Mouse (Mus musculus): ENCODE results near the gene Vmn1r4. TPM values are rescaled to one million over a fixed set of nuclear protein-coding genes. Genes with fewer than 3 reads are reported as not detected.

The Vmn1r4 gene
- 1.4 and 1.7 TPM in 2 replicates for total RNA-seq (2017)

DNA sequence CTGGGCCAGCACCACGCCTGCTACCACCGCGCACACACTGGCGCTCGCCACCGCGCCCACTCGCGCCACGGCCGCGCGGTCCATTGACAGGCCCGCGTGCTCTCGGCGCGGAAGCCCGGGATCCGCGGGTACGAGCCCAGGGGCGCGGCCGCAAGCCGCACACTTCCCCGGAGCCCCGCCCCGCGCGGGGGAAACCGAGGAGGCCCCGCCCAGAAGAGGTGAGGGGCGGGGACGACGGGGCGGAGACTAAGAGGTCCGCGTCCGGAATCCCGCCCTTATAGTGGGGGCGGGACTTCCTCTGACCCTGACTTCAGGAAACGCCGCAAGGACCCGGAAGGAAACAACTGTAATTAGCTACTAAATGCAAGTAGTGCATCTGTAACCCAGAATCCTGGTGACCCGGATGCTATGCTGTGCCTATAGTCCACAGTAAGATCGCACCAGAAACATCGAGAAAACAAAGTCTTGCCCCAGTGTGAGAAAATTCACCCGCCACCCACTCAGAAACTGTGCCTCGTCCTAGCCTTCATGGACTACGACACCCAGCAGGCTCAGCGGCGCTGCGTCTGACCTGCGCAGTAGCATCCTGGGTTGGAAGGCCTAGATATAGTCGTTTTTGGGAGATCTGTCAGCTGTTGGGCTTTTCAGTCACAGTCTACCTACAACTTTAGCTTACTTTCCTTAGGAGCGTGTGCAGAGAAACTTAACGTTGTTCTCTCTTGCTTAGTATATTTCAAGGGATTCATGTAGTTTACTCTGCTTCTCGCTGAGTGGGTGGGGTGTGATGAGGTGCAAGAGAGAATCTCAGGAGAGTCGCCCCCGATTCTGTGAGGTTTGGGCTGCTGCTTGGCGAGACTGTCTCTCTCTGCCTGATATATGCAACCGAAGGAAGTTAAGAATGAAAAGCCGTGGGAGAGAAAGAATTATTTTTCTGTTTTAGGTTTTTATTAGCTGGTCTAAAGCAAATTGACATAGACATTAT lies at the start of gene Vmn1r4, which contains the start of gene Nt5c3:
Gene Vmn1r4, plus strand, starts transcription at position 290 of the 982 bp plus-strand sequence.
Gene Nt5c3, minus strand, starts transcription at position 207 of the 982 bp plus-strand sequence.
- ATAC-seq (replicated peaks; ENCODE audit: low read depth, poor library complexity, severe bottlenecking), result peak; percentile 86

- ATAC-seq (replicated peaks; ENCODE audit: low read depth, poor library complexity, severe bottlenecking), result peak; percentile 24
Measured at GRCm38 (mm10) chr6:56876870-56877269, 46.9 kb upstream of the Vmn1r4 start.

GRCm38 (mm10) chr6:56877985-56878384 lies 45.8 kb upstream of the Vmn1r4 start:
- ATAC-seq (replicated peaks; ENCODE audit: low read depth, poor library complexity, severe bottlenecking), result no peak

DNA sequence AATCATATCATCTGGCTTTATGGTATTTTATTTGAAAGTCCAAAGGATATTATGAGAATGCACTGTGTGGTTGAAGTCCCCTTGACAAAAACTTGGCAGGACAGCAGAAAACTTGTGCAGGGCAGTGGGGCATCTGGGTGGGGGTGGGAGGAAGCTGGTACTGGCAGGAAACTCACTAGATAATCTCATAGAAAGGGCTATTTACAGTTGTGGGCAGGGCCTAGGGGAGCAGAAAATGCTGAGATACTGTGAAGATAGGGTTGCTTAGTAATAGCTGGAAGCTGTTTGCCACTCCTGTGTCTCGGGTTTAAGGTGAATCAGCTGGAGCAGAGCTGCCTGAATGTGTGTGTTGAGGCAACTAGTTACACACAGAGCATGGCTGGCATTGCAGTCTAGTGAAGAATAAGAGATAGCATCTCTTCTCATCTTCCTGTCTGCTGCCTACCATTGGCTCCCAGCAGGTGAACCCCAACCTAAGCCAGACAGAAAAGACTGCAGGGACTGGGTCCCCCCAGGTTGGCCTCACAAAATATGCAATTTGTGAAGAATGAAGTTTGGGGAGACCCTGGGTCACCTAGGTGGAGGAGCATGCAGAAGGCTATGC lies 44.4 kb upstream of the Vmn1r4 start:
- ATAC-seq (replicated peaks; ENCODE audit: low read depth, poor library complexity, severe bottlenecking), result peak; percentile 79

DNA sequence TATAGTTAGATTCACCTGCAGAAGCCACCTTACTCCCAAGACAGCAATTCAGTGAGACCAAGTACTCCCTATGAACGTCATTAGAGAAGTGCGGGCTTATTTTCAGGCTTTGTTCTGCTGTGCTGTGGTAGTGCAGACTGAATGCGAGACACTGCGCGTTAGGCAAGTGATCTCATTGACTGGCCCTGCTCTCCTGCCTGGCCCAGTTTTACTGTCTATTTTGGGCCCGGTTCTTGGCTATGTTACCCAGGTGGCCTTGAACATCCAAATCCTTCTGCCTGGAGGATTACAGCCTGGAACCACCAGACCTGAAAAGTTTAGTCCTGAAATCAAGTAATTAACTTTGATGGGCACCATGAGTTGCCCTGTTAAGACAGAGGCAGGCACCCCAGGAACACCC lies 35.3 kb upstream of the Vmn1r4 start:
- ATAC-seq (replicated peaks; ENCODE audit: low read depth, poor library complexity, severe bottlenecking), result no peak

DNA sequence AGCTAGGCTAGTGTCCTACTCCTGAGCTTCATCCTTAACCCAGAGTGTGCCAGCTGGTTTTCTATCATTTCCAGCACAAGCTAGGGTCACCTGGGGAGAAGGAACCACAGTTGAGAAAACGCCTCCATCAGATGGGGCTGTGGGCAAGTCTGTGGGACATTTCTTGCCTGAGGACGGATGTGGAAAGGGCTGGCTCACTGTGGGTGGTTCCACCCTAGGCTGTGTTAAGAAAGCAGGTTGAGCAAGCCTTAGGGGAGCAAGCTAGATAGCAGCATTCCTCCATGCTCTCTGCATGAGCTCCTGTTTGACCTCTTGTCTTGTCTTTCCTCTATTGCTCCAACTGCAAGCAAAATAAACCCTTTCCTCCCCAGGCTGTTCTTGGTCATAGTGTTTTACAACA lies 33.1 kb upstream of the Vmn1r4 start:
- ATAC-seq (replicated peaks; ENCODE audit: low read depth, poor library complexity, severe bottlenecking), result no peak

- no peak for ATAC-seq (replicated peaks; ENCODE audit: low read depth, poor library complexity, severe bottlenecking)
Measured at GRCm38 (mm10) chr6:56899601-56900000, 24.2 kb upstream of the Vmn1r4 start.

DNA sequence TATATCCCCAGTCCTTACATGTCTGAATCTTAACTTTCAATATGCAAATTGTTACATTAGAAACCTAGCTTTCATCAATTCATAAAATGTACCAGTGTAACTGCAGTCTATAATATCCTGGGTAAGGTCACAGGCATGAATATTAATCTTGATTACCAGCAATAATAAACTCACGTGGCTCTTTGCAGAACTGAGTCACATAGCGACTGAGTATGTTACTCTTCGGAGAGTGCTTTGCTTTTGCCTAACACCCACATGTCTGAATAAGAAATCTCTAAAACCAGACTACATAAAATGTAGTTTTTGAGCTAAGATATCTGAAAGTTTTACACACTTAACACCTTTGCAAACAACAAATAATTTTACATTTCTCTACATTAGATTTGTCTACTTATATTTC lies 22.5 kb upstream of the Vmn1r4 start:
- no peak for ATAC-seq (replicated peaks; ENCODE audit: low read depth, poor library complexity, severe bottlenecking)

DNA sequence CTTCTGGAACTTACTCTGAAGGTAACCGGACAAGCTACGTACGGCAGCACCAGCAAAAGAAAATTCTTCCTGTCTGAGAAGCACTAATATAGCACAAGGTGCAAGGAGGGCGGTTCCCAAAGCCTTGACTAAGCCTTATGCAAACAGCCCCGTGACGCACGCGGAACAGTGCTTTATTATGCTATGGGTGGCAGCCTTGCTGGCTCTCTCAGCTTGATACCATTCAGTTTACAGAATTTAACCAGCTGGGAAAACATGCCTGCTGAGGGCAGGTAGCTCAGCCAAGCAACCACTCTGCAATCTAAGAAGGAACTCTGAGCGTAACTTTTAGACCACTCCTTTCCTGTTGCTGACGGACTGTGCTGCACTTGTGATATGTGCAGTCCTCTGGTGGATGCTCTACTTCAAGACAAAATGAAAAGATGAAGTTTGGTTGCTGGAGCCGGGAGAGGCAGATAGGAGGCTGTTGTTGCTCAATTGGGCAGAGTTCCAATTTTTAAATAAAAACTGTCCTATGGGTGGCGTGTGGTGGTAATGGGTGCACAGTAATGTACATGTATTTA lies 21.9 kb upstream of the Vmn1r4 start:
- ATAC-seq (replicated peaks; ENCODE audit: low read depth, poor library complexity, severe bottlenecking), result peak; percentile 56

- ATAC-seq (replicated peaks; ENCODE audit: low read depth, poor library complexity, severe bottlenecking), result peak; percentile 43
Measured at GRCm38 (mm10) chr6:56902606-56903520, 21.0 kb upstream of the Vmn1r4 start.

DNA sequence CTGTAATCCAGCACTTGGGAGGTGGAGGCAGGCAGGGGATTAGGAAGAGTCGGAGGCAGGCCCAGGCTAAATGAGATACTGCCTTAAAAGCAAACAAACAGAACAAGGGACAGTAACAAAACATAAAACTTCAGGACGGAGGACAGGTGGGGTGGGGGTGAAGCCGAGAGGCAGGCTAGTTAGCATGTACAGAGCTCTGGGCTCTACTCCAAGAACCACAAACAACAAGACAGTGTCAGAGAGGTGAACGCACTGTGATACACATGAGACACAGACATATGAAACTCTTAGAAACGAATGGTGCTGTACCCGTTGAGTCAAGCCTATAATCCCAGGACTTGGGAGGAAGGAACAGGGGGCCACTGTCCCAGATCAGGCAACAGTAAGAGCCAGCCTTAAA lies 20.0 kb upstream of the Vmn1r4 start:
- no peak for ATAC-seq (replicated peaks; ENCODE audit: low read depth, poor library complexity, severe bottlenecking)

- ATAC-seq (replicated peaks; ENCODE audit: low read depth, poor library complexity, severe bottlenecking), result no peak
Measured at GRCm38 (mm10) chr6:56904330-56904729, 19.5 kb upstream of the Vmn1r4 start.

DNA sequence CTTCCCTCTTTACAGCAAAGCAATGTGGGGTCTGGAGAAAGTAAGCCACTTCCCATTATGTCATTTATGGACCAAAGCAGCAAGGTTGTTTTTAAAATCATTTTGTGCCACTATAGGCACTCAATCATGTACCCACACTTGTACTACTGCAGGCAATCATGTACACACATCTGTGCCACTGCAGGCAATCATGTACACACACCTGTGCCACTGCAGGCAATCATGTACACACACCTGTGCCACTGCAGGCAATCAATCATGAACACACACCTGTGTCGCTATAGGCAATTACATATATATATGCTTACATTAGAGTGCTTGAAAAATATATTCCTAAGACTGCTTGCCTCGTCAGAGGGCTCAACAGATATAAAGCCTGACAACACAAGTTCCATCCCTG lies 18.8 kb upstream of the Vmn1r4 start:
- ATAC-seq (replicated peaks; ENCODE audit: low read depth, poor library complexity, severe bottlenecking), result no peak

DNA sequence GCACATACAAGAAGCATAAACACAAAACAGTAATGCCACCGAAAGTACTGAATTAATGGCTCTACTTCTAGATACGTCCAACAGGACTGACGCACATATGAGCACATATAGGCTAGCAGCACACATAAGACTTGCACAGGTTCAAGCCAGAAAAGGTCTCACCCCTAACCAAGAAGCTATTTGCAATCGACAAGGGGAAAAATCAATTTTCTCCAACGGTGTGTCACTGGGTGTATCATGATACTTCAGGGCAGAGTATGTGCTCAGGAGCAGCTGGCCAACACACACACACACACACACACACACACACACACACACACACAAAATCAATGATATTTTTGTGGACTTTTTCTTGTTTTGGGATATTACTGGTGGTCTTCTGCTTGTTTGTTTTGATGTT lies 18.3 kb upstream of the Vmn1r4 start:
- ATAC-seq (replicated peaks; ENCODE audit: low read depth, poor library complexity, severe bottlenecking), result no peak

DNA sequence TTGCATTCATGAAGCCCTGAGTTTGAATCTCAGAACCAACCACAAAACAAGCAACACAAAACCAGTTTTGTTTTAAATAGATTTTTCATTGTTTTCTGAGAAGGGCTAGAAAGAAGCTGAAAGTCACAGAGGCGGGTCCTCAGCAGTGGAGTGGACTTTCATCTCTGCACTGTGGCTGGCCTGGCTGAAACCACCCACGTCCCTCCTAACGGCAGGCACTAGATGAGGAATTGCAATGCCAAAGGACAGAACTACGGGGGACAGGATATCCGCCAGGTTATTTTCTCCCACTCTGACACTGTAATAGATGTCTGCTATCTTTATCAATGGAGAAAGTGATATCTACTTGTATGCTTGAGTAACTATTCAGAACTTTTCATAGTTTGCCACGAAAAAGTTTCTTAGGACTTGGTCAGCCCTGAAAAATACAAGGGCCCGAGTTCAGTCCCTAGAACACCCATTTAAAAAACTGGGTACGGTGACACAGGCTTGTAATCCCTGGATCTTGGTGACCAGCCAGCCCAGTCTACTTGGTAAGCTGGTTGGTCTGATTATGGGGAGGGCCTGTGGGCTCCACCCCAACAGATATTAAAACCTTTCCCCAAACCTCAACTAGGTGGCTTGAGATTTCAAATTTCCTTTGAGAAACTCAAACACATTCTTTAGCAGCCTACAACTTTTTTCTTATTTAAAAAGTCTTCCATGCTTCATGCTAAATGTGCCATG lies 17.5 kb upstream of the Vmn1r4 start:
- no peak for ATAC-seq (replicated peaks; ENCODE audit: low read depth, poor library complexity, severe bottlenecking)

GRCm38 (mm10) chr6:56907973-56908372 lies 15.8 kb upstream of the Vmn1r4 start:
- ATAC-seq (replicated peaks; ENCODE audit: low read depth, poor library complexity, severe bottlenecking), result no peak

DNA sequence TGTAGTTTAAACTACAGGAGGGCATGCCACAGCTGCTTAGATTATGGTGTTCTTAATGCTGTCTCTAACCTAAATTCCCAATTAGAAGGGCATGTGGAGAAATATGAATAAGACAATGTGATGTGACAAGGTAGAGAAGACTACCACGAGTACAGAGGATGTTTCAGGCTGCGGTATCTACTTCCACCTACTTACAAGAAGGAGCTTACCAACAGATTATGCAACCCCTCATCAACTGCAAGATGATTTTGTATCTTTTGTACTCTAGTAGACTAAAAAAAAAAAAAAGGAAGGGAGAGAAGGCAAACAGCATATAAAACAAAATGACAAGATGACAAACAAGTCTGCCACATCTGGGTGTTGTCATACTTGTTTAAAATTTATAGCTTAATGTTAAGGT lies 15.4 kb upstream of the Vmn1r4 start:
- peak; percentile 24 for ATAC-seq (replicated peaks; ENCODE audit: low read depth, poor library complexity, severe bottlenecking)

GRCm38 (mm10) chr6:56908912-56909311 lies 14.9 kb upstream of the Vmn1r4 start:
- peak; percentile 67 for ATAC-seq (replicated peaks; ENCODE audit: low read depth, poor library complexity, severe bottlenecking)

DNA sequence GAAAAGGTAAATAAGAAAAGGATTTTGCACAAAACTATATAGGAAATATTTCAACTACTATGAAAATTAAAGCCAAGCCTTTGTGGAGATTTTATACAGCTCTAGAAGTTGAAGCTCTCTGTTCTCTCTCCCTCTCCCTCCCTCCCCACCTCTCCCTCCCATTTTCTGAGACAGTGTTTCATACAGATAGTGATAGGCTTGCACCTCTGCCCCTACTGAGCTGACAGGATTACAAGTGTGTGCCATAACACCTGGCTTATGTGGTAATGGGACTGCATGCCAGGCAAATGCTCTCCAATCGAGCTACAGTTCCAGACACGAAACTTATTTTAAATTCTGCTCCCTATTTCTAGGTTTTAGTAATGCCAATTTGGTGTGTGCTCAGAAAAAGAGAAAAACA lies 12.9 kb upstream of the Vmn1r4 start:
- ATAC-seq (replicated peaks; ENCODE audit: low read depth, poor library complexity, severe bottlenecking), result no peak; the same call in 1 of the 2 replicates
